Mouse (Mus musculus) spleen, postnatal 14 days (tissue): ENCODE results near the gene Srgap2.

Experiments used
- DNase-seq, 2 experiments: peaks; one replicate each; pipeline ENCODE4 v3.0.0; 2021 to 2022; ENCODE audit warnings: low spot score in 2 of 2

Srgap2 gene

DNA sequence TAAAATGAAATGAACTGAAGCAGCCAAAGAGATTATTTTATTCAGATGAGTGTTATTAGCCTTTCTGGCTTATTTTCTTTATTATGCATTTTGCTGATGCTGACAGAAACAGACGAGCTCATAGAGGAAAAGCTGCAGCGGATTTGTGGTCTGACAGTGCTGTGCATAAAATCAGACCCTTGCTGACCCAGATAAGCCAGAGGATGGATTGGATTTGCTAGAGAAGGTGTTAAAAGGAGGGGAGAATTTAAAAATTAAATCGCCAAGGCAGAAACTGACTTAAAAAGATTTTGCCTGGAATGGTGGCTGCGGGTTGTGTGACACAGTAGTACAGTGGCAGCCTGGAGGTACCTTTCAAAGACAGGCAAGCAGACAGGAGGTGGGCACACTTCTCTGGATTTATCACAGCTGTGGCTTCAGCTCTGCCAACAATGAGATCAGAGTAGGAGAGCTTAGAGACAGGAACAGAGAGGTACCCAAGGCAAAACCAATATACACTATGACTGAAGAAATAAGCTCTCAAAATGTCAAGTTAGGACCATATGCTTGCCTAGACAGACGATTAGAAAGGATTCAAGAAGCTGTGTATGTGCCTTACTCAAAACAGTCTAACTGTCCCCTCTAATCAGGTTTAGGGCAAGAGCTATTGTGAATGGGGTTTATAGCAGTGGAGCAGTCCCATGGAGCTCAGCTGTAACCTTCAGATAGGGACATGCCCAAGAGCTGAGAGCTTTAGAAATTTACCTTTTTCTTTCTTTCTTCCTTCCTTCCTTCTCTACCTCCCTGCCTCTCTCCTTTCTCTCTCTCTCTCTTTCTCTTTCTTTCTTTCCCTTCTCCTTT lies 109.1 kb downstream of the Srgap2 start:
- DNase-seq = no peak

DNA sequence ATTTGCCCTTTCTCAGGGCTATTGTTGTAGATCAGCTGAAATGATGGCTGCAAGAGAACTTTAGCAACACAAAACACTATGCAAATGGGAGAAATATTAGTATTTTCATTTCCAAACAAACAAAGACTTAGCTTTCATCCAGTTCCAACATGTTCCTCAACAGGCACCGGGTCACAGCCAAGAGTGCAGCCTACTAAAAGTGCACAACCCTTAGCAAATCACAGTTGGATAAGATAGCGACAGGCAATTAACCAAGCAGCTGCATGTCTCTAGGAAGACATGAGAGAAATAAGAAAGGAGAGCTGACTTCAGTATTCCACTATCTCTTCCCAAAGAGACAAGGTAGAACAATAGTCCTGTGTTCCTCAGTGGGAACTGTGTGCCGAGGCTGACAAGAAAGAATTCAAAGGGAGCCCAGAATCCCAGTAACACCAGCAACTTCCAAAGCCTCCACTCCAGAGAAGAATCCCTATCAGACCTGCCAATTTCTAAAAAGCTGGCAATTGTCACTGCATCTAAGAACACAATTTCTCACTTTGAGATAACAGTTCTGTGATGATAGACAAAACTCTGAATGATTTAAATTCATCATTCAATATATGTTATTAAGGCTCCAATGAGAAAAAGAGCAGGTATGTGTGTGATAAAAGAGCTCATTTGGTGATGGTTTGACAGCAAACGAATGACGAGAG lies 109.9 kb downstream of the Srgap2 start:
- no peak for DNase-seq

- DNase-seq = no peak
Observed at GRCm38 (mm10) chr1:131403567-131403966, 123.6 kb downstream of the Srgap2 start.

GRCm38 (mm10) chr1:131400844-131401243 lies 126.3 kb downstream of the Srgap2 start:
- DNase-seq = no peak

DNA sequence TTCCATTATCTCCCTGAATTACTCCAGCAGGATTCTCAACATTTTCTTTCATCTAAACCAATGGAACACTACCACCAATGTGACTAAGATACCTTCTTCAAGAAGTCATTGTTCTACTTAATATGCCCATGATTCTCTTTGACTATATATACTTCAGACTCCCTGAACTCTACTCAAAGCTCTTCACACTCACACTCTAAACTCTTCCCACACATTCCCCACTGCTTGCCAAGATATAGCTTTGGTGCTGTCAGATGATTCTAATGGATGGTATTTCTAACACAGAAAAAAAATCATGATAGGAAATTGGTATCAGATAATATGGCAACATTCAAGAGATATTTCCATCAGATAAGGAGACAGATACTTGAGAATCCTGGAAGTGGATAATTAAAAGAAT lies 129.0 kb downstream of the Srgap2 start:
- DNase-seq = no peak

GRCm38 (mm10) chr1:131384406-131384805 lies 142.7 kb downstream of the Srgap2 start:
- DNase-seq = no peak

DNA sequence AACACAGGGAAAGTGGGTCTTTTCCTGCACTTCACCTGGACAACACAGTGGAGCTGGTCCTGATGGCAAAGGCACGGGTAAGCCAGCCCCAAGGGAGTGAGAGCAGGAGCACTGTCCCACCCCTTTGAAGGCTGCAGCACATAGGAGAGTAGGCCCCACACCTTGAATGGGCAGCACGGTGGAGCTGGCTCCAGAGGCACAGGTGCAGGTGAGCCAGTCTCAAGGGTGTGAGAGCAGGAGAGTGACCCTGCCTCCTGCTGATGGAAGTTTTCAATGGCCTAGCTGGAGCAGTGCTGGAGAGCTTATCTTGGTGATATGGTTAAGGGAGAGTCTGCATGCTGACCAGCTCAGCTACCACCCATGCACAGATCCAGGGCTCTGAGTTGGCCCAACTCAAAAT lies 145.0 kb downstream of the Srgap2 start:
- no peak for DNase-seq

GRCm38 (mm10) chr1:131380254-131380653 lies 146.9 kb downstream of the Srgap2 start:
- DNase-seq = no peak

- no peak for DNase-seq
Observed at GRCm38 (mm10) chr1:131378914-131379474, 148.2 kb downstream of the Srgap2 start.

GRCm38 (mm10) chr1:131378081-131378913 lies 148.9 kb downstream of the Srgap2 start:
- no peak for DNase-seq

- DNase-seq = no peak
Observed at GRCm38 (mm10) chr1:131365832-131366231, 161.3 kb downstream of the Srgap2 start.

GRCm38 (mm10) chr1:131364432-131364831 lies 162.7 kb downstream of the Srgap2 start:
- no peak for DNase-seq

DNA sequence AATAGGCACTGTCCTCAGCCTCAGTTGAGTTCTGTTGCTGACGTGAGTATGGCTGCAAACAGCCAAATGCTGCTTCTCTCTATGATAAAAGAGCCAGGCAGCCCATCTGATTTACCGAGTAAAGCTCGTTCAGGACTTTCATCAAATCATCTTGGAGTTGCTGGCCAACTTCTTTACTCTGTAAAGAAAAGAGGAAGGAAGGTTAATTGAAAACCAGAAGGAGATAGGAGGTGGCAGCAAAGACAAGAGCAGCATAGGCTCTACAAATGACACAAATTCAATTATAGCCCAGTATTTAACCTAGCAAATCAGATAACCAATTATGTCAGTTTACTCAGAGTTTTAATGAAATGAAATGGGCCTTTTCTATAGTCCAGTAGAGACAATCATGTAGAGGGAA lies 163.3 kb downstream of the Srgap2 start:
- no peak for DNase-seq

DNA sequence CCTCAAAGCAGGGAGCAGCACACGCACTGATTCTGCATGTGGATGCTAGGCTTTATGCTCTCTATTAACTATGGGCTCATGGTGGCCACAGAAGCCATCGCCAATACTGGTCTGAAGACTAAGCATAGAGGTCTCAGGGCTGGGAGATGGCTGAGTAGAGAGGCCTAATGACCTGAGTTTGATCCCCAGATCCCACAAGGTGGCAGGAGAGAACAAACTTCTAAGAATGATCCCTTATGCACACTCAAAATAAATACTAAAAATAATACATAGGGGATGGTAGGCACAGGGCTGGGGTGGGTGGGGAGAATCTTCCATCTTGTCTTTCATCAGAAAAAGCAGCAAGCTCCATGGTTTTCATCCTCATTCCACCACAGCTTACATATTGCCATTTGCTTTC lies 165.1 kb downstream of the Srgap2 start:
- no peak for DNase-seq

DNA sequence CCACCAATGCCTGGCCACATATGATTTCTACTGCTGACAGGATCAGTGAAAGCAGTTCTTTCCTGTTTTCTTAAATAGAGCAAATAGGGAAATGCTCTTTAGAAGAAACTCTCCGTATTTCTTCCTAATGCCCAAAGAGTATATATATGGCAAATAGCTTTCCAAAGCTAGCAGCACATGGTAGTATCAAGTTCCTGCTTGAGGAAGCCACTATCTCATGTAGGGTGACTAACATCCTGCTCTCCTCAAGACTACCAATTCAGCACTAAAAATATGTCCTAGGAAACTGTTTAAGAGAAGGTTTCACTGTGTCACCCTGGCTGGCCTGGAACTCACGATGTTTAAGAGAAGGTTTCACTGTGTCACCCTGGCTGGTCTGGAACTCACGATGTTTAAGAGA lies 166.4 kb downstream of the Srgap2 start:
- no peak for DNase-seq

DNA sequence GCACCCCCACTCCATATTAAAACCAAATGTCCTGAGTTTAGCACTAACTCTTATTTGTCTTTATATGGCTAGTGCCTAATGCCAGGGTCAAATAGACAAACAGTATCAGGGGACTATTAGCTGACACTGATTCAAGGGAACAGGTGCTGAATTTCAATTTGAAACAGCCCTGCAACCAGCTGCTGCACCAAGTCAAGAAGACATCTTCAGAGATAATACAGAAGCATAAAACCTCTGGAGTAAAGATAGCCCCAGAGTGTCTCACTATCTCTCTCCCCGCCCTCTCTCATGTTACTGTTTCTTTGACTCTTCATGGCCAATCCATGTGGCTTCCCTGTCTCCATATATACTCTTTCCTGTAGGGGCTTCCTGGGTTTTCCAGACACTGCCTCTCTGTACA lies 167.5 kb downstream of the Srgap2 start:
- no peak for DNase-seq

- DNase-seq = no peak
Observed at GRCm38 (mm10) chr1:131357213-131357612, 169.9 kb downstream of the Srgap2 start.

GRCm38 (mm10) chr1:131351436-131351835 lies 175.7 kb downstream of the Srgap2 start:
- no peak for DNase-seq

DNA sequence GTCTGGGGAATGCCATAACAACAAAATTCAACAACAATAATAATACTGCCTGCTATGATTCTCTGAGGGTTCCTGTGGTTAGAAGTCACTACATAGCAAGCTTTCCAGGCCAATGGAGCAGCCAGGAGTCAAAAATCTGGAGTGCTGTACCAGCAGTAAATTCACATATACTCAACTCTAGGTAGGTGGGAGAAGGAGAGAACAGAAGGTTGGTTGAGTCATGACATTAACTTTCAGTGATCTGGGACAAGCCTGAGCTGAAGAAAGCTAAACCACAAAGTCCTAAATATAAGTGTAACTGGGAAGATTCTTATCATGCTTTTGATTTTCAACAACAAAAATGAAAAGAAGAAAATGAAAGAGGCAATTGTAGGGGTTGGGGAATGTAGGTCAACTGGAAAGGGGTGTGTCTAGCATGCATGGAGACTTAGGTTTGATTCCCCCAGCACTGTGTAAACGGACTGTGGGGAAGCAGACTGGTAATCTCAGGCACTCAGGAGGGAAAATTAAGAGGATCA lies 177.1 kb downstream of the Srgap2 start:
- no peak for DNase-seq

DNA sequence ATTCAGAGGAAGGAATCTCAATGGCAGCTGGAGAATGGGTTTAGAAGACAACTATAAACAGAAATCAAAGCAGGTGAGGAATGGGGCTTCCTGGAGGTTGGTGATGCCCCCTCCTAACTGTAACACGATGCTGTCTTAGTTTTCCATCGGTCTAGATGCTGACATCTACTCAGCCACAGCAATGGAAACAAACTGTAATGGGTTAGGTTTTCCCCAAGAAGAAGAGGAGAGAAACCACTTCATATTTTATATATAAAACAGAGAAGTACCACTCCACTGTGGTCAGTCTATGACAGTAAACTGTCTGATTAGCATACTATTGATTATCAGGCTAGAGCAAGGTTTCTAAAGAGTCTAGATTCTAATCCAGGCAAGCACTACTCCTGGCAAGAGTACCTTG lies 179.4 kb downstream of the Srgap2 start:
- no peak for DNase-seq

GRCm38 (mm10) chr1:131346916-131347555 lies 180.1 kb downstream of the Srgap2 start:
- DNase-seq = no peak
